Mouse (Mus musculus): ENCODE results near the gene Timm10.

- TF ChIP-seq CTCF (IDR thresholded peaks at IDR 0.05; ENCODE audit: borderline replicate concordance, insufficient read depth, low read length) = no peak
- no peak for TF ChIP-seq POLR2A (IDR thresholded peaks at IDR 0.05; ENCODE audit: low read depth, low read length)
These were observed 17.5 kb upstream of the Timm10 start for GRCm38 (mm10) chr2:84809330-84809729.

Data from embryonic fibroblast, embryonic 13.5 days (primary cell).